Mouse (Mus musculus) mature B cell (primary cell): ENCODE measurements around the gene Ess2.

Experiments used
- in situ Hi-C: fragments of 300-500 bp; cut with MboI; formaldehyde crosslinking; loops from 2 replicates; pipeline ENCODE4 v1.14.3; 2019

The Ess2 gene

DNA sequence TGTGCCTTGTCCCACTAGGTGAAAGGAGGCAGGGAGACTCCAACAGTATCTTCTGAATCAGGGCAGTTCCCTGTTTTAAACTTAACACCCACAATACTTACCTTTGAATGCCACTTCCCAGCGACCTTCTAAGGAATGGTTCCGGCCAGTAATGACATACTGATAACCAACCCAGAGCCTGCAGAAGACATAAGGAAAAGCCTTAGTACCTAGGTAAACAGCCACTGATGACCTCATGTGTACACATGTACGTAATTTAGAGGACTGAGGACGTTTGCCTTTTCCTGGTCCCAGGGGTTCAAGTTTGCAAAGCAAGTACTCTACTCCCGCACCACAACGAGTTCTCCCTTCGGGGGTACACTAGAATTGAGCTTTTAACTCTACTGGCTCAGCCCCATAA, 54.0 kb downstream of the Ess2 start:
- in situ Hi-C loops = no loop called here

DNA sequence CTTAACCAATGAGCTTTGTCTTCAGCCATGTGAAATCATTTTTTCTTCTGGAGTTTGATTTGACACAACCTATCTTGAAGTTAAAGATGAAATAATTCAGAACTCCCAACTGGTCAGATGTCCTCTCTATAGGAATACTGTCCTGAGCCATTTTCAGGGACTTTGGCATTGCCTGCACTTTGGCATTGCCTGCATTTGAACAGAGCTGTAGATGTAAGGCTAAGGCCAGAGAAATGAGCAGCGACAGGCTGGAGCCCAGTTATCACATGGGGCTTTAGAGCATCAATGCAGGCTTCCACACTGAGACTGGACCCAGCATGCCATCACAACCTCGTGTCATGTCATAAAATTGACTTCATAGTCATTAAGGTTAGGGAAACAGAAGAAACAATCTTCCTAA, 57.9 kb downstream of the Ess2 start:
- in situ Hi-C loops = no loop called here

GRCm38 (mm10) chr16:17851860-17852259, 59.3 kb downstream of the Ess2 start:
- in situ Hi-C loops = no loop called here

- in situ Hi-C loops = no loop called here
Observed at GRCm38 (mm10) chr16:17851331-17851730, 59.8 kb downstream of the Ess2 start.
